Mouse (Mus musculus) layer of hippocampus, adult 18-20 months (tissue): ENCODE measurements around the gene Spata5. TPM values are rescaled to one million over a fixed set of nuclear protein-coding genes. Genes with fewer than 3 reads are reported as not detected.
A peak's percentile ranks its signal among the peaks of the same experiment; 100 is the strongest.
"Not testable (repeated sequence)": the region's sequence is repeated elsewhere in the genome, so short reads cannot be mapped to it uniquely, and the experiment has no call there.

Source experiments
- DNase-seq, 2 experiments: peaks; one replicate each; pipeline ENCODE4 v3.0.0; 2022; ENCODE audit warnings: low spot score in 2 of 2
- total RNA-seq, 2 experiments: library from RNA; stranded (reverse); gene quantifications; 2 replicates each; pipeline ENCODE4 v1.2.3; 2021

Spata5 gene
- total RNA-seq, 2 experiments from 2014 or later, result 26.8 to 31.0 TPM

- DNase-seq, result no peak
These were observed 149.1 kb downstream of the Spata5 start for GRCm38 (mm10) chr3:37568780-37569179.

- DNase-seq, result no peak
These were observed 150.2 kb downstream of the Spata5 start for GRCm38 (mm10) chr3:37569661-37570566.

- no peak for DNase-seq
These were observed 151.9 kb downstream of the Spata5 start for GRCm38 (mm10) chr3:37571633-37572032.

GRCm38 (mm10) chr3:37572066-37572465 lies 152.4 kb downstream of the Spata5 start:
- no peak for DNase-seq

- DNase-seq, result no peak
These were observed 157.1 kb downstream of the Spata5 start for GRCm38 (mm10) chr3:37576840-37577239.

- no peak for DNase-seq
These were observed 158.0 kb downstream of the Spata5 start for GRCm38 (mm10) chr3:37577706-37578105.

GRCm38 (mm10) chr3:37584576-37584975 lies 164.9 kb downstream of the Spata5 start:
- DNase-seq, result no peak

- peak; percentile 9 to 20 for DNase-seq
These were observed 166.5 kb downstream of the Spata5 start for GRCm38 (mm10) chr3:37585967-37586730.

GRCm38 (mm10) chr3:37586731-37587578 lies 167.3 kb downstream of the Spata5 start:
- DNase-seq, result no peak

GRCm38 (mm10) chr3:37595721-37596120 lies 176.0 kb downstream of the Spata5 start:
- DNase-seq, result no peak

- no peak for DNase-seq
These were observed 176.8 kb downstream of the Spata5 start for GRCm38 (mm10) chr3:37596519-37596918.

GRCm38 (mm10) chr3:37597200-37597599 lies 177.5 kb downstream of the Spata5 start:
- DNase-seq, result no peak

- DNase-seq, result not testable (repeated sequence)
These were observed 179.9 kb downstream of the Spata5 start for GRCm38 (mm10) chr3:37599641-37600040.

GRCm38 (mm10) chr3:37602356-37602755 lies 182.7 kb downstream of the Spata5 start:
- no peak for DNase-seq

- no peak for DNase-seq
These were observed 183.2 kb downstream of the Spata5 start for GRCm38 (mm10) chr3:37602890-37603289.

- no peak for DNase-seq
These were observed 183.8 kb downstream of the Spata5 start for GRCm38 (mm10) chr3:37603541-37603940.

GRCm38 (mm10) chr3:37604976-37605875 lies 185.5 kb downstream of the Spata5 start:
- DNase-seq, result no peak

GRCm38 (mm10) chr3:37605876-37606238 lies 186.2 kb downstream of the Spata5 start:
- peak in 1 of 2 experiments; percentile 59 for DNase-seq

GRCm38 (mm10) chr3:37608926-37609325 lies 189.2 kb downstream of the Spata5 start:
- no peak for DNase-seq

GRCm38 (mm10) chr3:37610670-37611069 lies 191.0 kb downstream of the Spata5 start:
- DNase-seq, result no peak
